In the genomic region with DNA sequence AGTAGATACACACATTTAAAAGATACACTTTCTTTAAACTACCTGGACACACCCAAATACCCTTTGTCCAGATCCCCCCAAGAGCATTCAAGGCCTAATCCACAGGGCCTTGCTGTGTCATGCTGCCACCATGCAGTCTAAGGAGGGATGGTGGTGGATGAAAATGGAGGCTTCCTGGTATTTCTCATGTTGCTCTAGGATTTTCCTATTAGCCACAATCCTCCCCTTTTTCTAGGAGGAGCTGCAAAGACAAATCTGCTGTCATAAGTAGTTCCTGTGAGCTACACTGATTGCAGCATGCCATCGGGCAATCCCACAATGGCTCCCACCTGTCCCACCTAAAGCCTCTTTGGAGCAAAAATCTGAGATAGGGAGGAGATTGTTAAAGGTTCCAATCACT, we compare ENCODE assay signal across 9 mouse cellular contexts. TPM values are rescaled to one million over a fixed set of nuclear protein-coding genes. Genes with fewer than 3 reads are reported as not detected.
DNase-seq lines count a peak whose midpoint lies in the region; ATAC-seq and TF ChIP-seq lines count a peak whose summit lies in the region.
"Had no signal": no experiment of that assay in that cellular context is flagged by ENCODE, and none has a peak within 500 bp of the region (broad histone marks: within the 10 kb centered on the region; RNA-seq: fewer than 3 reads in every experiment).

No protein-coding gene starts in this region.

- DNase-seq in lung, embryonic 14.5 days = peak; percentile 35
- no peak for DNase-seq in lung, postnatal 14 days
- no peak for DNase-seq in left cerebral cortex, adult 18-20 months (ENCODE audit: low spot score in 2 of 2)
- no peak for DNase-seq in heart, adult 2 months

- no peak for TF ChIP-seq EP300 in heart, adult 2 months (IDR thresholded peaks at IDR 0.05; ENCODE audit: insufficient read depth, low read depth, low read length)

- H3K9ac ChIP-seq in lung, embryonic 14.5 days = peak overlapping the region; percentile 90
- peak overlapping the region; percentile 92 for H3K9ac ChIP-seq in embryonic facial prominence, embryonic 12.5 days
- H3K9ac ChIP-seq in limb, embryonic 12.5 days (replicated peaks) = peak overlapping the region; percentile 93
- H3K9ac ChIP-seq in stomach, embryonic 14.5 days (replicated peaks; ENCODE audit: low read depth, low read length) = peak overlapping the region; percentile 86; the same call in 1 of the 2 replicates
- H3K9ac ChIP-seq in heart, adult 2 months (ENCODE audit: low read depth, low read length) = no peak overlapping the region

- H3K4me1 ChIP-seq in lung, embryonic 14.5 days (ENCODE audit: insufficient read depth) = peaks cover 19% of the 10 kb centered on the region; the same call in 1 of the 2 replicates
- peaks cover 33% of the 10 kb centered on the region for H3K4me1 ChIP-seq in embryonic facial prominence, embryonic 12.5 days
- peaks cover 40% of the 10 kb centered on the region for H3K4me1 ChIP-seq in limb, embryonic 12.5 days (replicated peaks)
- peaks cover 22% of the 10 kb centered on the region for H3K4me1 ChIP-seq in stomach, embryonic 14.5 days (ENCODE audit: control insufficient read depth, insufficient read depth, low read length)
- peaks cover 11% of the 10 kb centered on the region for H3K4me1 ChIP-seq in heart, adult 2 months (ENCODE audit: control insufficient read depth, insufficient read depth, low read length)

- no peak for TF ChIP-seq POLR2A in heart, adult 2 months (IDR thresholded peaks at IDR 0.05; ENCODE audit: insufficient read depth, low read depth, low read length)

- peak overlapping the region; percentile 98 for H3K27ac ChIP-seq in lung, embryonic 14.5 days (ENCODE audit: low read depth)
- H3K27ac ChIP-seq in embryonic facial prominence, embryonic 12.5 days = peak overlapping the region; percentile 64
- H3K27ac ChIP-seq in limb, embryonic 12.5 days = 0 out of 2 replicates have a peak overlapping the region, but pooled peaks have one; percentile 12
- H3K27ac ChIP-seq in stomach, embryonic 14.5 days (ENCODE audit: low read length) = 0 out of 2 replicates have a peak overlapping the region, but pooled peaks have one; percentile 49
- H3K27ac ChIP-seq in heart, adult 2 months = no peak overlapping the region

- no peak for ATAC-seq in lung, embryonic 14.5 days (ENCODE audit: insufficient read depth)
- ATAC-seq in embryonic facial prominence, embryonic 12.5 days (ENCODE audit: insufficient number of reproducible peaks, insufficient read depth, low FRiP score, low TSS enrichment) = no peak
- ATAC-seq in limb, embryonic 12.5 days (ENCODE audit: insufficient number of reproducible peaks, insufficient read depth, low FRiP score, low TSS enrichment, low read depth) = no peak
- no peak for ATAC-seq in stomach, embryonic 14.5 days (ENCODE audit: insufficient number of reproducible peaks, insufficient read depth, low FRiP score, low read depth)
- no peak for ATAC-seq in frontal cortex, adult (ENCODE audit: low TSS enrichment)

- peaks cover 3% of the 10 kb centered on the region for H3K79me2 ChIP-seq in heart, adult 2 months (replicated peaks; ENCODE audit: control insufficient read depth, insufficient read depth, low read length)

- WGBS in lung, embryonic 14.5 days = 7% methylated on average over 1 of the region's 1 CpGs
- 7% methylated on average over 1 of the region's 1 CpGs for WGBS in embryonic facial prominence, embryonic 12.5 days
- 32% methylated on average over 1 of the region's 1 CpGs for WGBS in limb, embryonic 12.5 days
- WGBS in stomach, embryonic 14.5 days = 3% methylated on average over 1 of the region's 1 CpGs
- 49% methylated on average over 1 of the region's 1 CpGs for WGBS in heart, adult 2 months

- no peak for TF ChIP-seq CTCF in lung, embryonic 14.5 days (IDR thresholded peaks at IDR 0.05; ENCODE audit: low read depth)
- TF ChIP-seq CTCF in heart, adult 2 months (IDR thresholded peaks at IDR 0.05) = no peak

- peaks cover 26% of the 10 kb centered on the region for H3K36me3 ChIP-seq in lung, embryonic 14.5 days (ENCODE audit: insufficient read depth)
- peaks cover 34% of the 10 kb centered on the region for H3K36me3 ChIP-seq in embryonic facial prominence, embryonic 12.5 days
- peaks cover 46% of the 10 kb centered on the region for H3K36me3 ChIP-seq in limb, embryonic 12.5 days
- peaks cover 22% of the 10 kb centered on the region for H3K36me3 ChIP-seq in stomach, embryonic 14.5 days (ENCODE audit: control insufficient read depth, insufficient read depth, low read length)
- no peaks in the 10 kb centered on the region for H3K36me3 ChIP-seq in heart, adult 2 months (ENCODE audit: control insufficient read depth, insufficient read depth, low read length)

- H3K4me2 ChIP-seq in lung, embryonic 14.5 days = peak overlapping the region; percentile 94
- H3K4me2 ChIP-seq in embryonic facial prominence, embryonic 12.5 days (replicated peaks) = peak overlapping the region; percentile 79
- peak overlapping the region; percentile 71 for H3K4me2 ChIP-seq in limb, embryonic 12.5 days
- H3K4me2 ChIP-seq in stomach, embryonic 14.5 days (replicated peaks; ENCODE audit: low read depth, low read length) = peak overlapping the region; percentile 87

- H3K27me3 ChIP-seq in lung, embryonic 14.5 days (ENCODE audit: insufficient read depth, low read length) = no peaks in the 10 kb centered on the region
- no peaks in the 10 kb centered on the region for H3K27me3 ChIP-seq in embryonic facial prominence, embryonic 12.5 days
- no peaks in the 10 kb centered on the region for H3K27me3 ChIP-seq in limb, embryonic 12.5 days
- H3K27me3 ChIP-seq in stomach, embryonic 14.5 days (ENCODE audit: control insufficient read depth, insufficient read depth, low read length) = no peaks in the 10 kb centered on the region
- no peaks in the 10 kb centered on the region for H3K27me3 ChIP-seq in heart, adult 2 months (ENCODE audit: control insufficient read depth, insufficient read depth, low read length)

- H3K4me3 ChIP-seq in lung, embryonic 14.5 days (ENCODE audit: low read depth, low read length) = peak overlapping the region; percentile 94
- peak overlapping the region; percentile 80 for H3K4me3 ChIP-seq in embryonic facial prominence, embryonic 12.5 days
- H3K4me3 ChIP-seq in limb, embryonic 12.5 days (replicated peaks) = peak overlapping the region; percentile 97
- peak overlapping the region; percentile 85 for H3K4me3 ChIP-seq in stomach, embryonic 14.5 days (ENCODE audit: low read depth, low read length)
- no peak overlapping the region for H3K4me3 ChIP-seq in heart, adult 2 months

- no peaks in the 10 kb centered on the region for H3K9me3 ChIP-seq in lung, embryonic 14.5 days (ENCODE audit: low read depth, low read length)
- H3K9me3 ChIP-seq in embryonic facial prominence, embryonic 12.5 days = no peaks in the 10 kb centered on the region
- H3K9me3 ChIP-seq in limb, embryonic 12.5 days = no peaks in the 10 kb centered on the region
- H3K9me3 ChIP-seq in stomach, embryonic 14.5 days (ENCODE audit: control insufficient read depth, low read depth, low read length) = no peaks in the 10 kb centered on the region

- intact Hi-C loops in heart, adult 2 months (cut with DNase I) = no loop called here

RNA-seq across cellular contexts. Expression of a gene that starts 1.3 kb away (rescaled TPM):
- polyA plus RNA-seq in lung, embryonic 14.5 days (2014; fragmentation: Nextera tagmentation; extraction: Ambion mirVana) = 127 and 131 TPM in 2 replicates
- polyA plus RNA-seq in embryonic facial prominence, embryonic 12.5 days (2016; fragmentation: Nextera tagmentation; extraction: Ambion mirVana) = 82.3 and 86.8 TPM in 2 replicates
- polyA plus RNA-seq in limb, embryonic 12.5 days (2016; fragmentation: Nextera tagmentation; extraction: Ambion mirVana) = 75.3 and 76.0 TPM in 2 replicates
- polyA plus RNA-seq in stomach, embryonic 14.5 days (2014; fragmentation: Nextera tagmentation; extraction: Ambion mirVana) = 125 and 126 TPM in 2 replicates
- total RNA-seq in left cerebral cortex, adult 18-20 months (2021) = 10 to 100 TPM; 57.0 to 60.1 TPM
- total RNA-seq in heart, adult 2 months (2021) = 10 to 100 TPM; 16.8 to 18.9 TPM
- 19.0 and 24.2 TPM in 2 replicates for polyA plus RNA-seq in heart, adult 2 months (2012; rRNA removed)

RNA-seq across cellular contexts. Expression of a gene that starts 4.8 kb away (rescaled TPM):
- 15.1 and 16.1 TPM in 2 replicates for polyA plus RNA-seq in lung, embryonic 14.5 days (2014; fragmentation: Nextera tagmentation; extraction: Ambion mirVana)
- polyA plus RNA-seq in embryonic facial prominence, embryonic 12.5 days (2016; fragmentation: Nextera tagmentation; extraction: Ambion mirVana) = 24.9 and 32.9 TPM in 2 replicates
- polyA plus RNA-seq in limb, embryonic 12.5 days (2016; fragmentation: Nextera tagmentation; extraction: Ambion mirVana) = 14.8 and 16.2 TPM in 2 replicates
- 38.9 and 42.4 TPM in 2 replicates for polyA plus RNA-seq in stomach, embryonic 14.5 days (2014; fragmentation: Nextera tagmentation; extraction: Ambion mirVana)
- total RNA-seq in left cerebral cortex, adult 18-20 months (2021) = 100 to 1,000 TPM; 265 to 266 TPM
- total RNA-seq in heart, adult 2 months (2021) = 1 to 10 TPM; 5.6 to 6.9 TPM
- 13.7 and 23.9 TPM in 2 replicates for polyA plus RNA-seq in heart, adult 2 months (2012; rRNA removed)

RNA-seq across cellular contexts. Expression of a gene that starts 9.5 kb away (rescaled TPM):
- 13.4 and 14.4 TPM in 2 replicates for polyA plus RNA-seq in lung, embryonic 14.5 days (2014; fragmentation: Nextera tagmentation; extraction: Ambion mirVana)
- polyA plus RNA-seq in embryonic facial prominence, embryonic 12.5 days (2016; fragmentation: Nextera tagmentation; extraction: Ambion mirVana) = 14.7 and 15.3 TPM in 2 replicates
- 15.0 and 15.9 TPM in 2 replicates for polyA plus RNA-seq in limb, embryonic 12.5 days (2016; fragmentation: Nextera tagmentation; extraction: Ambion mirVana)
- 15.1 and 18.4 TPM in 2 replicates for polyA plus RNA-seq in stomach, embryonic 14.5 days (2014; fragmentation: Nextera tagmentation; extraction: Ambion mirVana)
- total RNA-seq in left cerebral cortex, adult 18-20 months (2021) = 10 to 100 TPM in 1 of 2 experiments, 1 to 10 TPM in 1; 9.6 to 10.4 TPM
- total RNA-seq in heart, adult 2 months (2021) = 10 to 100 TPM; 13.5 to 14.1 TPM
- polyA plus RNA-seq in heart, adult 2 months (2012; rRNA removed) = 8.6 and 15.8 TPM in 2 replicates

RNA-seq across cellular contexts. Expression of a gene that starts 14.2 kb away (rescaled TPM):
- polyA plus RNA-seq in lung, embryonic 14.5 days (2014; fragmentation: Nextera tagmentation; extraction: Ambion mirVana) = 0.39 and 0.67 TPM in 2 replicates
- polyA plus RNA-seq in embryonic facial prominence, embryonic 12.5 days (2016; fragmentation: Nextera tagmentation; extraction: Ambion mirVana) = 0.49 and 0.70 TPM in 2 replicates
- 0.54 and 0.59 TPM in 2 replicates for polyA plus RNA-seq in limb, embryonic 12.5 days (2016; fragmentation: Nextera tagmentation; extraction: Ambion mirVana)
- polyA plus RNA-seq in stomach, embryonic 14.5 days (2014; fragmentation: Nextera tagmentation; extraction: Ambion mirVana) = 0.71 and 1.3 TPM in 2 replicates
- total RNA-seq in left cerebral cortex, adult 18-20 months (2021) = under 1 TPM in 1 of 2 experiments, not detected in 1; 0.37 TPM
- total RNA-seq in heart, adult 2 months (2021) = not detected
- 0.16 and 0.26 TPM in 2 replicates for polyA plus RNA-seq in heart, adult 2 months (2012; rRNA removed)
- total RNA-seq: left cerebral cortex, postnatal 14 days had no signal

RNA-seq across cellular contexts. Expression of a gene that starts 23.8 kb away (rescaled TPM):
- polyA plus RNA-seq in lung, embryonic 14.5 days (2014; fragmentation: Nextera tagmentation; extraction: Ambion mirVana) = 5.0 and 6.1 TPM in 2 replicates
- polyA plus RNA-seq in embryonic facial prominence, embryonic 12.5 days (2016; fragmentation: Nextera tagmentation; extraction: Ambion mirVana) = 1.8 and 2.5 TPM in 2 replicates
- polyA plus RNA-seq in limb, embryonic 12.5 days (2016; fragmentation: Nextera tagmentation; extraction: Ambion mirVana) = 0.75 and 1.7 TPM in 2 replicates
- polyA plus RNA-seq in stomach, embryonic 14.5 days (2014; fragmentation: Nextera tagmentation; extraction: Ambion mirVana) = 8.2 and 8.4 TPM in 2 replicates
- total RNA-seq in left cerebral cortex, adult 18-20 months (2021) = under 1 TPM in 1 of 2 experiments, not detected in 1; 0.63 TPM
- not detected for total RNA-seq in heart, adult 2 months (2021)
- polyA plus RNA-seq in heart, adult 2 months (2012; rRNA removed) = 0.12 and 0.25 TPM in 2 replicates
